Mouse (Mus musculus) spleen, adult 2 months (tissue): ENCODE measurements around the gene Lilr4b. TPM values are rescaled to one million over a fixed set of nuclear protein-coding genes. Genes with fewer than 3 reads are reported as not detected.

Source experiments
- DNase-seq, 2 experiments: peaks; one replicate each; pipeline versions ENCODE4 v3.0.0 to v3.0.0-alpha.2; 2012 to 2021; ENCODE audit warnings: low spot score in 2 of 2, low read depth in 1 of 2
- H3K27ac ChIP-seq: fragments of 200-500 bp; 2 replicates; pipeline ENCODE4 v1.5.1; 2012; ENCODE audit warnings: low read length, inconsistent platforms; ENCODE audit not compliant: insufficient read depth
- H3K27me3 ChIP-seq: fragments of 200-500 bp; 2 replicates; pipeline ENCODE4 v1.6.1; 2012; ENCODE audit warnings: mild to moderate bottlenecking, moderate library complexity, low read length, inconsistent platforms; ENCODE audit not compliant: control insufficient read depth, insufficient read depth
- H3K36me3 ChIP-seq: fragments of 200-500 bp; 2 replicates; pipeline ENCODE4 v1.6.1; 2012; ENCODE audit warnings: mild to moderate bottlenecking, low read length, inconsistent platforms; ENCODE audit not compliant: control insufficient read depth, insufficient read depth
- H3K4me1 ChIP-seq: fragments of 200-500 bp; 2 replicates; pipeline ENCODE4 v1.6.1; 2011; ENCODE audit warnings: inconsistent platforms; ENCODE audit not compliant: control insufficient read depth, insufficient read depth, insufficient read length
- H3K4me3 ChIP-seq: fragments of 200-500 bp; 2 replicates; pipeline ENCODE4 v1.5.1; 2011; ENCODE audit warnings: mild to moderate bottlenecking, inconsistent platforms; ENCODE audit not compliant: insufficient read depth, insufficient read length; ENCODE audit errors: extremely low read depth
- CTCF ChIP-seq: fragments of 200-500 bp; IDR thresholded peaks from 2 replicates; pipeline ENCODE4 v1.5.1; 2011; ENCODE audit warnings: mild to moderate bottlenecking, inconsistent platforms; ENCODE audit not compliant: insufficient read depth, insufficient read length, insufficient replicate concordance; ENCODE audit errors: extremely low read depth
- POLR2A ChIP-seq: fragments of 200-500 bp; IDR thresholded peaks from 2 replicates; pipeline ENCODE4 v1.6.1; 2011; ENCODE audit warnings: low read depth, low read length, inconsistent platforms
- WGBS: fragments of 180-500 bp; shearing (Covaris S2); methylation state at CpG from one replicate; pipeline ENCODE4 v1.1.7; 2018; 5-methylcytosine and 5-hydroxymethylcytosine counted together
- polyA plus RNA-seq: library from polyadenylated mRNA; depleted of rRNA; stranded (reverse); fragments of >200 nt; gene quantifications from 2 replicates; pipeline ENCODE4 v1.2.3, GENCODE M21; 2012; rRNA removed

Gene Lilr4b
- polyA plus RNA-seq, 1 experiment: 4.1 TPM

- H3K4me3 ChIP-seq: no peak overlapping the region
- WGBS: 78% methylated on average over 3 of the region's 3 CpGs
- DNase-seq: no peak
- H3K27ac ChIP-seq: no peak overlapping the region
- no peaks in the 10 kb centered on the region for H3K36me3 ChIP-seq
- TF ChIP-seq POLR2A (no peak), CTCF (no peak)
- no peaks in the 10 kb centered on the region for H3K4me1 ChIP-seq
- no peaks in the 10 kb centered on the region for H3K27me3 ChIP-seq
Measured at GRCm38 (mm10) chr10:51529497-51529896, 49.1 kb downstream of the Lilr4b start.

GRCm38 (mm10) chr10:51530813-51531212, 50.4 kb downstream of the Lilr4b start:
- Histone ChIP-seq H3K4me1 (no peaks in the 10 kb centered on the region), H3K27me3 (no peaks in the 10 kb centered on the region), H3K27ac (no peak overlapping the region), H3K4me3 (no peak overlapping the region), H3K36me3 (no peaks in the 10 kb centered on the region)
- TF ChIP-seq POLR2A (no peak), CTCF (no peak)
- WGBS: 79% methylated on average over 7 of the region's 7 CpGs
- no peak for DNase-seq

Other genes starting within 250 kb of the Lilr4b start
- 8.4 and 8.7 TPM in 2 replicates for gene Gm49339, start within 50 bp of the Lilr4b start, polyA plus RNA-seq
- gene Lilrb4a, start 10.3 kb downstream of the Lilr4b start, polyA plus RNA-seq: 4.1 and 4.8 TPM in 2 replicates
- not detected in 2 replicates for gene Fam162b, start 109.9 kb downstream of the Lilr4b start, polyA plus RNA-seq
- not detected in 2 replicates for gene Gprc6a, start 150.8 kb downstream of the Lilr4b start, polyA plus RNA-seq
- not detected in 2 replicates for gene Rfx6, start 197.1 kb downstream of the Lilr4b start, polyA plus RNA-seq